Mouse (Mus musculus) liver, embryonic 16.5 days (tissue): ENCODE results near the gene Ppip5k1. TPM values are rescaled to one million over a fixed set of nuclear protein-coding genes. Genes with fewer than 3 reads are reported as not detected.

ENCODE experiments used
- ATAC-seq: fragments of 200-750 bp; cut with Nextera tagmentation; 2 replicates; pipeline ENCODE4 v1.8.0; 2017; ENCODE audit warnings: low read depth, mild to moderate bottlenecking, moderate number of reproducible peaks, moderate library complexity
- H3K27ac ChIP-seq: fragments of 300-500 bp; sonication (generic); 2 replicates; pipeline ENCODE4 v1.5.1; 2014; ENCODE audit warnings: mild to moderate bottlenecking, low read length
- H3K27me3 ChIP-seq: fragments of 300-500 bp; sonication (generic); 2 replicates; pipeline ENCODE4 v1.6.1; 2014; ENCODE audit warnings: low read depth, low read length, mixed read lengths; ENCODE audit not compliant: control insufficient read depth, insufficient read depth
- H3K36me3 ChIP-seq: fragments of 300-500 bp; sonication (generic); 2 replicates; pipeline ENCODE4 v1.6.1; 2014; ENCODE audit warnings: mild to moderate bottlenecking; ENCODE audit not compliant: control insufficient read depth, insufficient read depth
- H3K4me1 ChIP-seq: fragments of 300-500 bp; sonication (generic); 2 replicates; pipeline ENCODE4 v1.6.1; 2014; ENCODE audit warnings: low read depth, low read length, mixed read lengths; ENCODE audit not compliant: control insufficient read depth
- H3K4me2 ChIP-seq: fragments of 300-500 bp; sonication (generic); 2 replicates; pipeline ENCODE4 v1.6.1; 2014; ENCODE audit warnings: low read depth, low read length, mixed read lengths
- H3K4me3 ChIP-seq: fragments of 300-500 bp; sonication (generic); 2 replicates; pipeline ENCODE4 v1.5.1; 2014; ENCODE audit warnings: low read depth, mild to moderate bottlenecking, low read length
- H3K9ac ChIP-seq: fragments of 300-500 bp; sonication (generic); 2 replicates; pipeline ENCODE4 v1.6.1; 2014; ENCODE audit warnings: low read depth, low read length
- H3K9me3 ChIP-seq: fragments of 300-500 bp; sonication (generic); replicated peaks from 2 replicates; pipeline ENCODE4 v1.6.1; 2016; ENCODE audit warnings: low read length; ENCODE audit not compliant: control insufficient read depth
- WGBS: fragments of 180-500 bp; shearing (Covaris S2); extraction: QIAGEN DNeasy Blood & Tissue Kit; methylation state at CpG from one replicate; pipeline ENCODE4 v1.1.7; 2014; ENCODE audit not compliant: insufficient replicate concordance; 5-methylcytosine and 5-hydroxymethylcytosine counted together
- polyA plus RNA-seq: library from polyadenylated mRNA; unstranded; fragments of >200 nt; fragmentation: Nextera tagmentation; extraction: Ambion mirVana; gene quantifications from 2 replicates; pipeline ENCODE4 v1.2.1, GENCODE M21; 2015

Ppip5k1 gene
- polyA plus RNA-seq, 1 experiment from 2014 or later = 5.6 TPM

GRCm38 (mm10) chr2:121271236-121271927, 83.8 kb downstream of the Ppip5k1 start, which contains the start of gene Trp53bp1:
TSS of gene Trp53bp1 (minus strand) at chr2:121271407.
- under 1% methylated on average over 37 of the region's 37 CpGs for WGBS
- H3K4me2 ChIP-seq = peak within 1 kb of the TSS; percentile 79
- H3K27ac ChIP-seq = 0 out of 2 replicates have a peak within 1 kb of the TSS, but pooled peaks have one; percentile 33
- H3K36me3 ChIP-seq = no peaks in the 10 kb centered on the region; the same call in 1 of the 2 replicates
- no peaks in the 10 kb centered on the region for H3K9me3 ChIP-seq
- peak within 1 kb of the TSS; percentile 92 for H3K4me3 ChIP-seq
- peak within 1 kb of the TSS; percentile 86 for H3K9ac ChIP-seq
- H3K27me3 ChIP-seq = no peaks in the 10 kb centered on the region
- peaks cover 12% of the 10 kb centered on the region for H3K4me1 ChIP-seq
- ATAC-seq = peak; percentile 99

GRCm38 (mm10) chr2:121270521-121271235, 84.5 kb downstream of the Ppip5k1 start:
- ATAC-seq = peak; percentile 47
- Histone ChIP-seq H3K9me3 (no peaks in the 10 kb centered on the region), H3K36me3 (no peaks in the 10 kb centered on the region; the same call in 1 of the 2 replicates), H3K27me3 (no peaks in the 10 kb centered on the region), H3K9ac (peak overlapping the region; percentile 86), H3K4me1 (peaks cover 12% of the 10 kb centered on the region), H3K4me3 (peak overlapping the region; percentile 92), H3K27ac (0 out of 2 replicates have a peak overlapping the region, but pooled peaks have one; percentile 33), H3K4me2 (peak overlapping the region; percentile 79)
- WGBS = 1% methylated on average over 33 of the region's 35 CpGs

- ATAC-seq = peak; percentile 9; the same call in 1 of the 2 replicates
- H3K4me2 ChIP-seq = no peak overlapping the region
- no peak overlapping the region for H3K9ac ChIP-seq
- no peak overlapping the region for H3K4me3 ChIP-seq
- WGBS = 71% methylated on average over 8 of the region's 8 CpGs
- H3K9me3 ChIP-seq = no peaks in the 10 kb centered on the region
- peak overlapping the region; percentile 29; the same call in 1 of the 2 replicates for H3K27ac ChIP-seq
- no peaks in the 10 kb centered on the region; the same call in 1 of the 2 replicates for H3K36me3 ChIP-seq
- peaks cover 12% of the 10 kb centered on the region for H3K4me1 ChIP-seq
- no peaks in the 10 kb centered on the region for H3K27me3 ChIP-seq
Measured at GRCm38 (mm10) chr2:121268446-121268845, 86.8 kb downstream of the Ppip5k1 start.

Other genes starting within 250 kb of the Ppip5k1 start
- not detected in 2 replicates for gene Tgm7, start 245.6 kb downstream of the Ppip5k1 start, polyA plus RNA-seq
- gene Adal, start 215.0 kb downstream of the Ppip5k1 start, polyA plus RNA-seq = 9.5 and 10.2 TPM in 2 replicates
- 9.4 and 10.5 TPM in 2 replicates for gene Lcmt2, start 214.7 kb downstream of the Ppip5k1 start, polyA plus RNA-seq
- gene Tubgcp4, start 184.7 kb downstream of the Ppip5k1 start, polyA plus RNA-seq = 19.0 and 20.5 TPM in 2 replicates
- 3.9 and 4.4 TPM in 2 replicates for gene Zscan29, start 184.3 kb downstream of the Ppip5k1 start, polyA plus RNA-seq
- 18.9 and 22.5 TPM in 2 replicates for gene Trp53bp1, start 84.0 kb downstream of the Ppip5k1 start, polyA plus RNA-seq
- 0.19 and 0.21 TPM in 2 replicates for gene Map1a, start 65.8 kb downstream of the Ppip5k1 start, polyA plus RNA-seq
- 4.8 TPM in 1 of 2 replicates, not detected in the other for gene Ckmt1, start 2.3 kb upstream of the Ppip5k1 start, polyA plus RNA-seq
- not detected in 2 replicates for gene Strc, start 31.8 kb upstream of the Ppip5k1 start, polyA plus RNA-seq
- gene Pdia3, start 58.4 kb upstream of the Ppip5k1 start, polyA plus RNA-seq = 302 and 304 TPM in 2 replicates
- gene Catsper2, start 58.4 kb upstream of the Ppip5k1 start, polyA plus RNA-seq = 0.63 and 0.78 TPM in 2 replicates
- 3.4 and 3.6 TPM in 2 replicates for gene Ell3, start 88.9 kb upstream of the Ppip5k1 start, polyA plus RNA-seq
- gene Serf2, start 93.8 kb upstream of the Ppip5k1 start, polyA plus RNA-seq = 209 and 224 TPM in 2 replicates
- 64.5 and 79.5 TPM in 2 replicates for gene Hypk, start 97.9 kb upstream of the Ppip5k1 start, polyA plus RNA-seq
- 0.05 and 0.20 TPM in 2 replicates for gene Serinc4, start 101.4 kb upstream of the Ppip5k1 start, polyA plus RNA-seq
- 19.4 and 20.5 TPM in 2 replicates for gene Mfap1b, start 118.7 kb upstream of the Ppip5k1 start, polyA plus RNA-seq
- 10.8 and 11.8 TPM in 2 replicates for gene Mfap1a, start 151.3 kb upstream of the Ppip5k1 start, polyA plus RNA-seq
- 6.3 and 7.7 TPM in 2 replicates for gene Wdr76, start 151.3 kb upstream of the Ppip5k1 start, polyA plus RNA-seq